Mouse (Mus musculus): Measurements from ENCODE around the gene Gm884. TPM values are rescaled to one million over a fixed set of nuclear protein-coding genes. Genes with fewer than 3 reads are reported as not detected.
"Not testable (repeated sequence)": the region's sequence is repeated elsewhere in the genome, so short reads cannot be mapped to it uniquely, and the experiment has no call there.

The Gm884 gene
- total and polyA plus RNA-seq, 2 experiments from 2014 or later = 0.16 TPM; not detected in 1

GRCm38 (mm10) chr11:103610772-103611171, 10.2 kb downstream of the Gm884 start:
- Histone ChIP-seq H3K9ac (replicated peaks; ENCODE audit: low read length, poor library complexity, severe bottlenecking) (no peak overlapping the region), H3K9me3 (ENCODE audit: low read length) (no peaks in the 10 kb centered on the region), H3K4me1 (ENCODE audit: insufficient read depth, low read length) (no peaks in the 10 kb centered on the region), H3K4me2 (ENCODE audit: low read depth, low read length, poor library complexity, severe bottlenecking) (no peak overlapping the region), H3K27ac (ENCODE audit: low read depth, low read length) (no peak overlapping the region), H3K36me3 (ENCODE audit: insufficient read depth, low read length) (no peaks in the 10 kb centered on the region), H3K27me3 (ENCODE audit: insufficient read depth, low read length) (no peaks in the 10 kb centered on the region), H3K4me3 (ENCODE audit: low read depth, low read length) (no peak overlapping the region)
- ATAC-seq (ENCODE audit: low FRiP score) (no peak), DNase-seq (ENCODE audit: low spot score) (no peak)
- 95% methylated on average over 2 of the region's 2 CpGs for WGBS
- TF ChIP-seq CTCF (IDR thresholded peaks at IDR 0.05) = no peak

GRCm38 (mm10) chr11:103606611-103607010, 14.3 kb downstream of the Gm884 start:
- no peak overlapping the region for H3K4me3 ChIP-seq (ENCODE audit: low read depth, low read length)
- no peaks in the 10 kb centered on the region for H3K27me3 ChIP-seq (ENCODE audit: insufficient read depth, low read length)
- H3K4me2 ChIP-seq (ENCODE audit: low read depth, low read length, poor library complexity, severe bottlenecking) = no peak overlapping the region
- H3K4me1 ChIP-seq (ENCODE audit: insufficient read depth, low read length) = no peaks in the 10 kb centered on the region
- DNase-seq (ENCODE audit: low spot score) = no peak
- no peak overlapping the region for H3K27ac ChIP-seq (ENCODE audit: low read depth, low read length)
- no peak for TF ChIP-seq CTCF (IDR thresholded peaks at IDR 0.05)
- no peak for ATAC-seq (ENCODE audit: low FRiP score)
- WGBS = 69% methylated on average over 5 of the region's 5 CpGs
- H3K9ac ChIP-seq (replicated peaks; ENCODE audit: low read length, poor library complexity, severe bottlenecking) = no peak overlapping the region
- H3K9me3 ChIP-seq (ENCODE audit: low read length) = no peaks in the 10 kb centered on the region
- no peaks in the 10 kb centered on the region for H3K36me3 ChIP-seq (ENCODE audit: insufficient read depth, low read length)

GRCm38 (mm10) chr11:103578339-103578738, 42.6 kb downstream of the Gm884 start:
- 94% methylated on average over 11 of the region's 11 CpGs for WGBS
- ATAC-seq (ENCODE audit: low FRiP score) (no peak), DNase-seq (ENCODE audit: low spot score) (no peak)
- no peaks in the 10 kb centered on the region for H3K36me3 ChIP-seq (ENCODE audit: insufficient read depth, low read length)
- no peak overlapping the region for H3K4me2 ChIP-seq (ENCODE audit: low read depth, low read length, poor library complexity, severe bottlenecking)
- no peak for TF ChIP-seq CTCF (IDR thresholded peaks at IDR 0.05)
- H3K27me3 ChIP-seq (ENCODE audit: insufficient read depth, low read length) = no peaks in the 10 kb centered on the region
- H3K9ac ChIP-seq (replicated peaks; ENCODE audit: low read length, poor library complexity, severe bottlenecking) = no peak overlapping the region
- H3K4me3 ChIP-seq (ENCODE audit: low read depth, low read length) = no peak overlapping the region
- no peaks in the 10 kb centered on the region for H3K4me1 ChIP-seq (ENCODE audit: insufficient read depth, low read length)
- H3K9me3 ChIP-seq (ENCODE audit: low read length) = 0 out of 2 replicates have a peak, but pooled peaks cover 4% of the 10 kb centered on the region
- H3K27ac ChIP-seq (ENCODE audit: low read depth, low read length) = no peak overlapping the region

- ATAC-seq (ENCODE audit: low FRiP score) = no peak
- Histone ChIP-seq H3K27ac (ENCODE audit: low read depth, low read length) (no peak overlapping the region), H3K9me3 (ENCODE audit: low read length) (no peaks in the 10 kb centered on the region), H3K4me3 (ENCODE audit: low read depth, low read length) (no peak overlapping the region), H3K4me2 (ENCODE audit: low read depth, low read length, poor library complexity, severe bottlenecking) (no peak overlapping the region), H3K27me3 (ENCODE audit: insufficient read depth, low read length) (no peaks in the 10 kb centered on the region), H3K36me3 (ENCODE audit: insufficient read depth, low read length) (no peaks in the 10 kb centered on the region), H3K4me1 (ENCODE audit: insufficient read depth, low read length) (no peaks in the 10 kb centered on the region), H3K9ac (replicated peaks; ENCODE audit: low read length, poor library complexity, severe bottlenecking) (no peak overlapping the region)
- peak; percentile 57 for TF ChIP-seq CTCF (IDR thresholded peaks at IDR 0.05)
- 71% methylated on average over 2 of the region's 2 CpGs for WGBS
- DNase-seq (ENCODE audit: low spot score) = peak; percentile 59
Observed at GRCm38 (mm10) chr11:103556021-103556420, 64.9 kb downstream of the Gm884 start.

GRCm38 (mm10) chr11:103534973-103535372, 86.0 kb downstream of the Gm884 start:
- not testable (repeated sequence) for H3K27me3 ChIP-seq (ENCODE audit: insufficient read depth, low read length); H3K36me3 ChIP-seq (ENCODE audit: insufficient read depth, low read length); H3K27ac ChIP-seq (ENCODE audit: low read depth, low read length); H3K4me3 ChIP-seq (ENCODE audit: low read depth, low read length); H3K4me1 ChIP-seq (ENCODE audit: insufficient read depth, low read length); DNase-seq (ENCODE audit: low spot score); H3K9ac ChIP-seq (replicated peaks; ENCODE audit: low read length, poor library complexity, severe bottlenecking); ATAC-seq (ENCODE audit: low FRiP score); H3K9me3 ChIP-seq (ENCODE audit: low read length); H3K4me2 ChIP-seq (ENCODE audit: low read depth, low read length, poor library complexity, severe bottlenecking)
- WGBS = 20% methylated on average over 1 of the region's 1 CpGs

- no peak for ATAC-seq (ENCODE audit: low FRiP score)
- WGBS = 71% methylated on average over 2 of the region's 2 CpGs
Observed at GRCm38 (mm10) chr11:103512111-103512510, 108.8 kb downstream of the Gm884 start.

More at GRCm38 (mm10) chr11:103512111-103512510, 108.8 kb downstream of the Gm884 start:
- no peaks in the 10 kb centered on the region for H3K36me3 ChIP-seq (ENCODE audit: insufficient read depth, low read length)
- no peak for DNase-seq (ENCODE audit: low spot score)
- H3K4me3 ChIP-seq (ENCODE audit: low read depth, low read length) = no peak overlapping the region
- H3K9ac ChIP-seq (replicated peaks; ENCODE audit: low read length, poor library complexity, severe bottlenecking) = no peak overlapping the region
- H3K9me3 ChIP-seq (ENCODE audit: low read length) = 0 out of 2 replicates have a peak, but pooled peaks cover 5% of the 10 kb centered on the region
- H3K4me1 ChIP-seq (ENCODE audit: insufficient read depth, low read length) = no peaks in the 10 kb centered on the region
- H3K27ac ChIP-seq (ENCODE audit: low read depth, low read length) = no peak overlapping the region
- H3K27me3 ChIP-seq (ENCODE audit: insufficient read depth, low read length) = no peaks in the 10 kb centered on the region
- TF ChIP-seq CTCF (IDR thresholded peaks at IDR 0.05) = no peak
- no peak overlapping the region for H3K4me2 ChIP-seq (ENCODE audit: low read depth, low read length, poor library complexity, severe bottlenecking)
